8 mouse cellular contexts compared by ENCODE assay signal in the genomic region with DNA sequence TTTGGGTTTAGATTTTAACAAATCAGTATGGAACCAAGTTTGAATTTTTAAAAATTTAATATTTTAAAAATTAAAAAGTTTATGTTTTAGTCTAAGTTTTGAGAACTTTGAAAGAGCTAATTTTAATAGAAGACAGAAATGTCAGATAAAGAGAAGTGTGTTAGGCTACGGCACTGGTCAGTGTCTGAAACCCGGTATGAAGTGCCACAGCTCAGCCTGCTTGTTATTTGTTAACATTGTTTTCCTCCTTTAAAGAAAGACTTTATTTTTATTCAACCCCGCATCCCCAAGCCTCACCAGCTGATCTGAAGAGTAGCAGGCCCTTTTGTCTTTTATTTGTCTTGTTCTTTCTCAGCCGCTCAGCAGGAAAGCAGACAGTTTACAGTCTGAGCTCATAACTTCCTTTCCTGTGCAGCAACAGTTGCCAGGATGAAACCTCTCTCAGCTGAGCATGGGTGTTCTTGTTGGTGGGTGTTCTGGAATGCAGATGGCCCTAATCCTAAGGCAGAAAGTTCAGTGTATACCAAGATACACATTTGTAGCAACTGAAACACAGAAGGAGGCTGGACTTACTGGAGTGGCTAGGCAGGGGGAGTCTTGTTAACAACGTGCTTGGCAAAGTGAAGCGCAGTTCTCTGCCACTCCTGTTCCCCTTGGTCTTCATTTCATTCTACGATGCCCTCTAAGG. TPM values are rescaled to one million over a fixed set of nuclear protein-coding genes. Genes with fewer than 3 reads are reported as not detected.
DNase-seq lines count a peak whose midpoint lies in the region; ATAC-seq and TF ChIP-seq lines count a peak whose summit lies in the region.
"Had no signal": no experiment of that assay in that cellular context is flagged by ENCODE, and none has a peak within 500 bp of the region (broad histone marks: within the 10 kb centered on the region; RNA-seq: fewer than 3 reads in every experiment).

No protein-coding gene starts in this region.

- intact Hi-C loops in left cerebral cortex, postnatal 10 days (cut with DNase I) = no loop called here
- intact Hi-C loops in left cerebral cortex, postnatal 4 days (cut with DNase I) = no loop called here
- intact Hi-C loops in heart, adult 2 months (cut with DNase I) = no loop called here

- H3K79me2 ChIP-seq in heart, adult 2 months (replicated peaks; ENCODE audit: control insufficient read depth, insufficient read depth, low read length) = no peaks in the 10 kb centered on the region

- no peak for TF ChIP-seq CTCF in heart, adult 2 months (IDR thresholded peaks at IDR 0.05)

- no peak for TF ChIP-seq POLR2A in heart, adult 2 months (IDR thresholded peaks at IDR 0.05; ENCODE audit: insufficient read depth, low read depth, low read length)

- H3K27me3 ChIP-seq in heart, adult 2 months (ENCODE audit: control insufficient read depth, insufficient read depth, low read length) = no peaks in the 10 kb centered on the region
- no peaks in the 10 kb centered on the region for H3K27me3 ChIP-seq in neural tube, embryonic 13.5 days
- H3K27me3 ChIP-seq: liver, embryonic 15.5 days had no signal

- H3K9ac ChIP-seq in heart, adult 2 months (ENCODE audit: low read depth, low read length) = no peak overlapping the region
- no peak overlapping the region for H3K9ac ChIP-seq in neural tube, embryonic 13.5 days
- H3K9ac ChIP-seq: liver, embryonic 15.5 days had no signal

- no peaks in the 10 kb centered on the region for H3K9me3 ChIP-seq in neural tube, embryonic 13.5 days
- H3K9me3 ChIP-seq: liver, embryonic 15.5 days had no signal

- peak; percentile 55 for ATAC-seq in neural tube, embryonic 13.5 days (ENCODE audit: low read depth)

- H3K4me3 ChIP-seq in heart, adult 2 months = no peak overlapping the region
- H3K4me3 ChIP-seq in neural tube, embryonic 13.5 days = no peak overlapping the region
- H3K4me3 ChIP-seq: liver, embryonic 15.5 days had no signal

- peaks cover 9% of the 10 kb centered on the region for H3K4me1 ChIP-seq in heart, adult 2 months (ENCODE audit: control insufficient read depth, insufficient read depth, low read length)
- peaks cover 41% of the 10 kb centered on the region for H3K4me1 ChIP-seq in neural tube, embryonic 13.5 days (replicated peaks)

- H3K4me2 ChIP-seq in neural tube, embryonic 13.5 days = no peak overlapping the region
- H3K4me2 ChIP-seq: liver, embryonic 15.5 days had no signal

- peak overlapping the region; percentile 46 for H3K27ac ChIP-seq in heart, adult 2 months
- H3K27ac ChIP-seq in neural tube, embryonic 13.5 days (replicated peaks) = peak overlapping the region; percentile 62; the same call in 1 of the 2 replicates
- H3K27ac ChIP-seq: liver, embryonic 15.5 days had no signal

- peaks cover 5% of the 10 kb centered on the region for H3K36me3 ChIP-seq in heart, adult 2 months (ENCODE audit: control insufficient read depth, insufficient read depth, low read length)
- H3K36me3 ChIP-seq in neural tube, embryonic 13.5 days = no peaks in the 10 kb centered on the region
- H3K36me3 ChIP-seq: liver, embryonic 15.5 days had no signal

- TF ChIP-seq EP300 in heart, adult 2 months (IDR thresholded peaks at IDR 0.05; ENCODE audit: insufficient read depth, low read depth, low read length) = no peak

- 29% methylated on average over 7 of the region's 7 CpGs for WGBS in heart, adult 2 months
- 20% methylated on average over 7 of the region's 7 CpGs for WGBS in neural tube, embryonic 13.5 days

- peak; percentile 21 to 58 for DNase-seq in left cerebral cortex, postnatal 10 days (ENCODE audit: extremely low spot score in 1 of 2, low spot score in 2 of 2)
- DNase-seq in left cerebral cortex, postnatal 4 days = no peak
- DNase-seq in heart, adult 2 months = peak in 1 of 2 experiments; percentile 13
- peak; percentile 9 to 18 for DNase-seq in layer of hippocampus, postnatal 14 days (ENCODE audit: low spot score in 2 of 2)
- DNase-seq in thymus, postnatal 14 days = no peak
- no peak for DNase-seq in spleen, postnatal 14 days (ENCODE audit: low spot score in 2 of 2)

RNA-seq across cellular contexts. Expression of gene Nars2, which starts 32.5 kb away (rescaled TPM):
- total RNA-seq in left cerebral cortex, postnatal 10 days (2021) = 10 to 100 TPM; 17.1 to 17.3 TPM
- total RNA-seq in left cerebral cortex, postnatal 4 days (2021) = 10 to 100 TPM; 17.6 to 19.7 TPM
- 10 to 100 TPM; 17.5 to 18.9 TPM for total RNA-seq in heart, adult 2 months (2021)
- 4.1 and 9.1 TPM in 2 replicates for polyA plus RNA-seq in heart, adult 2 months (2012; rRNA removed)
- total RNA-seq in layer of hippocampus, postnatal 14 days (2021) = 10 to 100 TPM; 17.6 to 19.4 TPM
- polyA plus RNA-seq in neural tube, embryonic 13.5 days (2015; fragmentation: Nextera tagmentation; extraction: Ambion mirVana) = 19.1 and 26.8 TPM in 2 replicates

Comparison
In these comparisons a context has a peak if more than half of its experiments do, and no peak if none do; other contexts are left out.
1. DNase-seq: peak in left cerebral cortex, postnatal 10 days (2 of 2) and layer of hippocampus, postnatal 14 days (2 of 2); none in left cerebral cortex, postnatal 4 days (single experiment), thymus, postnatal 14 days (single experiment) and spleen, postnatal 14 days (0 of 2).